Mouse (Mus musculus) regulatory T cell (primary cell): ENCODE results near the gene Lamp3.
"Not testable (repeated sequence)": the region's sequence is repeated elsewhere in the genome, so short reads cannot be mapped to it uniquely, and the experiment has no call there.

ENCODE experiments used
- in situ Hi-C: fragments of 300-600 bp; cut with MboI, MseI; formaldehyde crosslinking; loops from one replicate; pipeline ENCODE4 v1.15.1; 2025; ENCODE audit warnings: high pct_unique_total_duplicates

Lamp3 gene

GRCm38 (mm10) chr16:19706216-19706615 lies at the start of gene Lamp3:
Gene Lamp3 (minus strand): TSS chr16:19706375.
- in situ Hi-C loops = no loop called here

DNA sequence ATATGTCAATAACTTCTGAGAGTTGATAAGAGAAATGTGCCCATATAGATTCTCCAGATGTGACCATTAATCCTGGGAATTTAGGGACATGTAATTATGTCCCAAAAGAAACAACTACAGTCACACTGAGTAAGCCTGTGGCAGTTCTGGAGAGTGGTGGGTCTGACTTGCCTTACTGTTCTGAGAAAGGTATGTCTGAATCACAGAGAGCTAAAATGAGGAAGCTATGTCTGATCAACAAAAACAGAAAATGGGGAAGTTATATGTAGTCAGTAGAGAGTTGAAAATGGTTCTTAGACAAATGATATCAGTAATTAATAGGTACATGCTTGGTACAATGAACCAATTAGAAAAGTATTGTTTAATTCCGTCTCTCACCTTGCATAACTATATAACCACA lies 26.7 kb upstream of the Lamp3 start:
- in situ Hi-C loops = no loop called here

GRCm38 (mm10) chr16:19724139-19724538 lies 18.0 kb upstream of the Lamp3 start:
- in situ Hi-C loops = loop anchor here (5.0 kb wide), 2 partner anchors 123 to 468 kb away; no protein-coding TSS in a partner anchor

- in situ Hi-C loops = loop anchor here (5.0 kb wide), 2 partner anchors 126 to 471 kb away; no protein-coding TSS in a partner anchor
Measured at GRCm38 (mm10) chr16:19720959-19721358, 14.8 kb upstream of the Lamp3 start.

DNA sequence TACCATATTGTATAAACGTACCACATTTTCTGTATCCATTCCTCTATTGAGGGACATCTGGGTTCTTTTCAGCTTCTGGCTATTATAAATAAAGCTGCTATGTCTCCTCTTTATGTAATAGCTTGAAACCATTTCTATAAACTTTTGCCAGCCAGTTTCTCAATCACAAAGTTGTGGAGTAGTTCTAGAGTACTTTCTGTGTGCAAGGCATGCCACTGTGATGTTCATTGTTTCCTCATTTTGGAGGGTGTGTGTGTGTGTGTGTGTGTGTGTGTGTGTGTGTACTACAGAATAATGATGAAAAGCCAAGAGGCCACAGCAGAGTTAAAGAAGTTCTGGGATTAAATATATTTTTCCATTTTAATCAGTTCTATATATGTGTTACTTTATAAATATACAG lies 1.2 kb upstream of the Lamp3 start:
- in situ Hi-C loops = no loop called here

DNA sequence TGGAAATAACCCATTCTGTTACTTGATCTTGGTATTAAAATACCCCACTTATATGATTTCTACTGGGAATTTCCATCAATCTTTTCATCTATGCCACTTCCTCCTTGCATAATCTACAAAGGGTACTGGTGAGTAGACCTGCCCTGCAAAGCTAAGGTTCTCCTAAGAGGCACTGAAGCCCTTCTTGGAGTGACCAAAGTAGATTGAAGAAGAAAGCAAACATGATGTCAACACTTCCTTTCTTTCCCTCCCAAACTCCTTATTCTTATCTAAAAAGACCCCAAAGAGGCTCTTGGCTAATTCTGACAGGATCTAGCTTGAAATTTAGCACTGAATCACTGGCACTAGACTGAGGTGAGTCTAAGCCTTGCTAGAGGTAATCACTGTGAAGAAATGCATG lies 7.0 kb downstream of the Lamp3 start:
- in situ Hi-C loops = no loop called here

- in situ Hi-C loops = no loop called here
Measured at GRCm38 (mm10) chr16:19670768-19671357, 35.3 kb downstream of the Lamp3 start.

GRCm38 (mm10) chr16:19666312-19666711 lies 39.9 kb downstream of the Lamp3 start:
- in situ Hi-C loops = no loop called here

- in situ Hi-C loops = no loop called here
Measured at GRCm38 (mm10) chr16:19629816-19630215, 76.4 kb downstream of the Lamp3 start, which contains the start of gene Olfr171. Gene Olfr171 (minus strand): TSS chr16:19629916.

GRCm38 (mm10) chr16:19611782-19612181 lies 94.4 kb downstream of the Lamp3 start, which contains the start of gene Olfr170:
Gene Olfr170 (minus strand): TSS chr16:19611882.
- in situ Hi-C loops = not testable (repeated sequence)
